Mouse (Mus musculus) erythroblast, adult 5-6 weeks (primary cell): Measurements from ENCODE around the gene Hist1h3c. TPM values are rescaled to one million over a fixed set of nuclear protein-coding genes. Genes with fewer than 3 reads are reported as not detected.
"Not testable (repeated sequence)": the region's sequence is repeated elsewhere in the genome, so short reads cannot be mapped to it uniquely, and the experiment has no call there.

Source experiments
- ATAC-seq: replicated peaks from 2 replicates; pipeline ENCODE4 v1.8.0; 2016; ENCODE audit warnings: moderate number of reproducible peaks, mild to moderate bottlenecking, moderate TSS enrichment, inconsistent platforms; ENCODE audit not compliant: poor library complexity, low FRiP score, severe bottlenecking
- total RNA-seq, 2 experiments: library from RNA; stranded (forward) in 1 of 2; stranded (reverse) in 1 of 2; fragments of 150-400 nt in 1 of 2; fragments of 200-764, 138-1000 nt in 1 of 2; gene quantifications; 2 replicates each; pipeline versions ENCODE4 v1.2.3 to v1.2.4; 2015 to 2017; ENCODE audit warnings: low replicate concordance in 2 of 2

The Hist1h3c gene
- total RNA-seq, 2 experiments from 2014 or later = 41.1 to 330 TPM

DNA sequence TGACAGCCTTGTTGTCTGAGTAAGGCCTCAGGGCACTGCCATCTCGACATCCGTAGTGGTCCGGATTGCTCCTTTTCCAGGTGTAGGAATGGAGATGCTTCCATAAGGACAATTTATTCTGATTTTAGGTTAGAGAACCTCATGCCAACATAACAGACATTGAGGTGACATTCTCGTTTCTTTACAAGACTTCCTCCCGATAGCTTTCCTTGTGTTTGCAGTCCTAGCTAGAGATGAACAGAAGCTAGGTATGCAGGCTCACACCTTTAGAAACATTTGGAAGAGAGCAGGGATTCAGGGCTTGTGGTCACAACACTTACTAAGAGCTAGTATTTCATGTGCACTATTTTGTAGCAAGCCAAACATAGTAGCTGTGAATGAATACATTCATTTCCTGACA is 2.2 kb downstream of the Hist1h3c start:
- ATAC-seq = no peak

- ATAC-seq = no peak
Observed at GRCm38 (mm10) chr13:23742007-23742406, 3.4 kb downstream of the Hist1h3c start.

- no peak for ATAC-seq
Observed at GRCm38 (mm10) chr13:23740910-23741309, 4.5 kb downstream of the Hist1h3c start.

GRCm38 (mm10) chr13:23740256-23740840 is 5.1 kb downstream of the Hist1h3c start:
- no peak for ATAC-seq

DNA sequence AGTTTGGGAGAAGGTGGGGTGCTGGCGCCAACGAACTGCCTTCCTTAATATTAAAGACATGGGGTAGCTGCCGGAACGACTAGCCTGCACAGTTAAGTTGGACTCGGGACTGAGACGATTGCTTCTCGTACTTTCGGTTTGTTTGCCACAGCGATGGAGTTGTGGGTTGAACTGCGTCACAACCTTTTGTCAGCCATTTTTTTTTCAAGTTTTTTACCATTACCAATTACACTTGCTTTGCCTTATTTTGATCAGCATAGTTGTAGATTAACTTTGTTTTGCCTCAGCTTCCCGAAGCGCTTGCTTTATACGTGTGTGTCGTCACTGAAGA is 5.5 kb downstream of the Hist1h3c start:
- no peak for ATAC-seq

DNA sequence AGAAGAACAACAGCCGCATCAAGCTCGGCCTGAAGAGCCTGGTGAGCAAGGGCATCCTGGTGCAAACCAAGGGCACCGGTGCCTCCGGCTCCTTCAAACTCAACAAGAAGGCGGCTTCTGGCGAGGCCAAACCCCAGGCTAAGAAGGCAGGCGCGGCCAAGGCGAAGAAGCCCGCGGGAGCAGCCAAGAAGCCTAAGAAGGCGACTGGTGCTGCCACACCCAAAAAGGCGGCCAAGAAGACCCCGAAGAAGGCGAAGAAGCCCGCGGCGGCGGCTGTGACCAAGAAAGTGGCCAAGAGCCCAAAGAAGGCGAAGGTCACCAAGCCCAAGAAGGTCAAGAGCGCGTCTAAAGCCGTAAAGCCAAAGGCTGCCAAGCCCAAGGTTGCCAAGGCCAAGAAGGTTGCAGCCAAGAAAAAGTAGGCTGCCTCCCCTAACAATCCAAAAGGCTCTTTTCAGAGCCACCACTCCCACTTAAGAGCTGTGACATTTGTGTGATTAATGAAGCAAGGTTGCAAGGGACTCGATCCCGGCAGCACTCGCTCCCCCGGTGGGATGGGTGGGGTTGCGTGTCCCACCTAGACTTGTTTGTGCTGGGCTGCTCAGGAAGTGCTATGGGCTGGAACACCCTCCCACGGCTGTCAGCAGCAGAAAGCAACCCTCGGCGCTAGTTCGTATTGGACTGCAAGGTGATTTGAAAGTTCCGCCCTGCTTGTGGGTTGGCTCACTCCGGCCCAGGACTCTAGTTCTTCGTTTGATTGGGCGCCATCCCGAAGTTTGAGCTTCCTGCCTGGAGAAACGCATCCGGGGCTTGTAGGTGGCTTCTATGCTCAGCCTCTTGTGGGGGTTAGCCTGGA is 6.1 kb downstream of the Hist1h3c start:
- ATAC-seq = peak; percentile 71

GRCm38 (mm10) chr13:23738677-23739068 is 6.7 kb downstream of the Hist1h3c start, which contains the start of gene Hist1h1c:
TSS of gene Hist1h1c (plus strand) at chr13:23738808.
- ATAC-seq = peak; percentile 68

- ATAC-seq = no peak
Observed at GRCm38 (mm10) chr13:23738041-23738440, 7.4 kb downstream of the Hist1h3c start.

- ATAC-seq = no peak
Observed at GRCm38 (mm10) chr13:23737091-23737490, 8.3 kb downstream of the Hist1h3c start.

- ATAC-seq = peak; percentile 88
Observed at GRCm38 (mm10) chr13:23732156-23732804, 13.1 kb downstream of the Hist1h3c start.

- peak; percentile 44; the same call in 1 of the 2 replicates for ATAC-seq
Observed at GRCm38 (mm10) chr13:23730479-23730878, 14.9 kb downstream of the Hist1h3c start.

GRCm38 (mm10) chr13:23729706-23730105 is 15.7 kb downstream of the Hist1h3c start:
- ATAC-seq = no peak

DNA sequence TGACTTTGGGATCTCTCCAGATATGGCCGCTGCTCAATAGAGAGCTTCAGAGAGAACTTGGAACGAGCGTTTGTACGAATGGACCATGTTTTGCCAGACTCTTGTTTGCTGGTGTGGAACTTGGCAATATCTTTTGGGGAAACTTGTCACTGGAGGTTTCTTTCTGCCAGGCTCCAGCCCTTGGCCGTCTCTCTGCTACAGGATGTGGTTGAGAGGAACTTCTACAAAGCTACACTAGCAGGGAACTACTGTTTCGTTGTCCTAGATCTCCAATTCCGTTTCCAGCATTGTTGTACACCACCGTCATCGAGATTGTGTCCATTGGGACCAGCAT is 16.2 kb downstream of the Hist1h3c start:
- ATAC-seq = no peak

DNA sequence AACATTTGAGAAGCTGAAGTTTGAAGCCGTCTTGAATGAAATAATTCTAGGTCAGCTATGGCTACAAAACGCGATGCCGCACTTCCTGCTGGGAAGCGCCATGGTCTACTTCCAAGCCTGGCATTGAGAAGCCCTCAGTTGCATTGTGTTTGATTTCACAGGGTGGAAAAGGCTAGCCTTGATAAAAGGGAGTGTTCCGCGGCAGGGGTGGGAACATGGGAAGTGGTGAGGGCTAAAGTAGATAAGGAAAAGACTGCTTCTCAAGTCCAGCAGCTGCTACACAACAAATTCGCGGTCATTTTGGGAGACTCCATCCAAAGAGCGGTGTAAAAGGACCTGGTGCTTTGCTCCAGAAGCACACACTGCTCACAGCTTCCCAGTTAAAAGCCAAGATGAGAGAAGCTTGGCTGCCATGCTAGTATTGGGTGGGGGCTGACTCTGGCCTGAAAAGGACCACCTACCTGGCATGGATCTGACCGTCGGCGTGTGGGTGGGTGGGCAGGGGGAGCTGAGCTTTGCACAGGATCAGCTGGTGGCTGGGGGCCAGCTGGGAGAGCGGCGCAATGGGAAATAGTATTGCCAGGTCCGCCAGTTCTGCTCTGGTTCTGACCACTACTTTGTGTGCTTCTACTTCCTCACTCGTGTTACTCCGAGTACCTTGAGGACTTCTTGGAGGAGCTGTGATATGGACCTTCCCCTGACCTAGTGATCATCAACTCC is 16.8 kb downstream of the Hist1h3c start:
- no peak for ATAC-seq

DNA sequence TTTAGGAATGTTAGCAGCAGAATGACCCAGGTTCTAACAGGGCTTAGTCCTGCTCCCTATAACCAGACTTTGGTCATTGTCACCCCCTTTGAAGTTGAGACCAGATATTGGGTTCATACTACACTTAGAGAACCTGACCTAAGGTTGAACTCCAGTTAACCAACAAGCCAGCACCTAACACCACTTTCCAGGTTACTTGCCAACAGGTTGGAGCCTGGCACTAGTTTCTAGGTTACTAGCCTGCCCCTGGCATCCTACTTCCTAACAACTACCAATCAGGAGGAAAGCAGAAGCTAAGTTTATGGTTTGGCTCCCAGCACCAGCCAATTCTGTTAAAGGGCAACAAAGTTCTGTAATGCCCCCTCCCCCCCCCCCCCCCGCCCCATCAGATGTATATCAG is 20.2 kb downstream of the Hist1h3c start:
- no peak for ATAC-seq

- ATAC-seq = no peak
Observed at GRCm38 (mm10) chr13:23724239-23724638, 21.2 kb downstream of the Hist1h3c start.

- not testable (repeated sequence) for ATAC-seq
Observed at GRCm38 (mm10) chr13:23717593-23718245, 27.7 kb downstream of the Hist1h3c start.

DNA sequence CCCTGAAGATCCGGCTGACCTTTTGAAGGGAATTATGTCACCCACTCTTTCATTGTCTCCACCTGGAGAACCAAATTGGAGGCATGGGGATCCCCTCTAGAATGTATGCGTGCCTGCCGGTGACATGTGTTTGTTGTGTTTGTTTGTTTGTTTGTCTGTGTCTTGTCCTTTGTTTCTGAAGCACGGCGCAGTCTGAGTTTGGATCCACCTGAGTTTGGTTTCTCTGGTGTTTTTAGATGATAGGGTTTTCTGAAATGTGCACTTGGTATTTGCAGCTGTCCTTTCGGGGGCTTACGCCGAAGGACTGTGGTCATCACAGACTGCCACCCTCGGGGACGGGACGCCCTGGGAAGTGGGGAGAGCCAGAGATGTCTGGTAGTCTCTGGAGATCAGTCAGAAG is 28.2 kb downstream of the Hist1h3c start:
- ATAC-seq = no peak

DNA sequence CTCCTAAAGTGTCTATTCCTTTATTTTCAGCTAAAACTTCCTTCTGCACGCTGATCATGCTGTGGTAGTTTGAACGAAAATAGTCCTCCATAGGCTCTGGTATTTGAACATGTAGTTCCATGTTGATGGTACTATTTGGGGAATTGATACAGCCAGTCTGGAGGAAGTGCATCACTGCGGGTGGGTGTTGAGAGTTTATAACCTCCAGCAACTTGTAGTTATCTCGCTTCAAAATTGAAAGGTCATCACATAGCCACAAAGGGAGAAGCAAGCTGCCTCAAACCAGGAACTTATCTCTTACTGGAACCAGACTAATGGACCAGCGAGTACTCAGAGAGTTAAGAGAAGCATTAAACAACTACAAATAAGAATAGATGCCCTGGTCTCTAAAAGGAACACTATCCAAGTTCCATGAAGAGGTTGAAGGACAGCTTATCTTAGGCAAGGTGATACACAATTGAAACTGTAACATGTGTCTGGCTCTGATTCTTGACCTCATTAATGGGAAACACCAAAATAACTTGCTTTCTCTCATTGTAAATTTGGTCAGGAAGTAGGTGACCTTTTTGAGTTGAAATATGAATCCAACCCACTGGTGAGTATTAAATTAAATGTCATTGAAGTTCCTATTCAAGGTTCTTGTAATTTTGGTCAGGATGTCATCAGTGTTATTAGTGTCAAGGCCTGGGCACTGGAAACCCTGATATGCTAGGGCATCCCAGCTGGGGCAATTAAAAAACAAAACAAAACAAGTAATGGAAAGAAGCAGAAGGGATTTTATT is 28.9 kb downstream of the Hist1h3c start:
- ATAC-seq = no peak
